Mouse (Mus musculus) adrenal gland, postnatal 10 days (tissue): ENCODE results near the gene Gpr139. TPM values are rescaled to one million over a fixed set of nuclear protein-coding genes. Genes with fewer than 3 reads are reported as not detected.

Experiments used
- DNase-seq: peaks from one replicate; pipeline ENCODE4 v3.0.0; 2021; ENCODE audit warnings: mixed read lengths
- long read RNA-seq, 2 experiments: library from polyadenylated mRNA; stranded (forward); transcript quantifications; one replicate each; pipeline ENCODE4 v2.0.0; 2021
- total RNA-seq, 2 experiments: library from RNA; stranded (reverse); gene quantifications; 2 replicates each; pipeline ENCODE4 v1.2.3; 2021

Gene Gpr139
- total RNA-seq, result not detected
- long read RNA-seq, experiment 1, result 0 reads
- long read RNA-seq, experiment 2, result 0 reads

DNA sequence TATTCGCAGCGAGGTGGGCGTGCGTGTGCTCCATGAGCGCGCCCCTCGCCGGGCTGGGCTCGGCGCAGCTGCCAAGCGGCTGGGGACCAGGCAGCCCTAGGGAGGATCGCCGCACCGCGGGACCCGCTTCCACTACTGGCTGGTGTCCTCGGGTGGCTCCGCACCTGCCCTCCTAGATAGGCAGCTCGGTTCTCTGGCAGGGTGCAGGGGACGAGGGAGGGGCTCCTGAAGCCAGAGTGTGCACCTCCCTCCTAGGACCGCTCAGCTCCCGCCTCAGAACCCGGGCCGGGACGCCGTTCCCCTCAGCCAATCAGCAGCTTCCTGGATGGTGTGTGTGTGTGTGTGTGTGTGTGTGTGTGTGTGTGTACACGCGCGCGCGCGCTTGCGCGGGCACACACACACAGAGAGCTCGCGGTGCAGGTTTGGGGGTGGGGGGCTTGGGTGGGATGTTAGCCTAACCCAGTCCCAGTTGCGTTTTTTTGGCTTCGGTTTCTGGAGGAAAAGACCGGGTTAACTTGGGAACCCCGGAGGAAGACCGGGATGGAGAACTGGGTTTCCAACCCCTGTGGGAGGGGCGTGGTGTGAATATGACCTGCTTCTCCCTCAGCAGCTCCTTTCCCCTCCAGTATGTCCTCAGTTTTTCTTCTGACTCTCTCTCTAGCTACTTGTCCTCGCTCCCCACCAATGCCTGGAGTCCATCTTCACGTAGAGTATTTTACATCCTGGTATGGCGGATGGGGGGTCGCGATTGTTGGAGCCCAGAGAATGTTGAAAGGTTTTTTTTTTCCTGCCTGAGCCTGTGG, at the start of gene Gpr139:
Gene Gpr139, minus strand, starts transcription at position 263 of the 803 bp plus-strand sequence.
- DNase-seq, result peak; percentile 7

DNA sequence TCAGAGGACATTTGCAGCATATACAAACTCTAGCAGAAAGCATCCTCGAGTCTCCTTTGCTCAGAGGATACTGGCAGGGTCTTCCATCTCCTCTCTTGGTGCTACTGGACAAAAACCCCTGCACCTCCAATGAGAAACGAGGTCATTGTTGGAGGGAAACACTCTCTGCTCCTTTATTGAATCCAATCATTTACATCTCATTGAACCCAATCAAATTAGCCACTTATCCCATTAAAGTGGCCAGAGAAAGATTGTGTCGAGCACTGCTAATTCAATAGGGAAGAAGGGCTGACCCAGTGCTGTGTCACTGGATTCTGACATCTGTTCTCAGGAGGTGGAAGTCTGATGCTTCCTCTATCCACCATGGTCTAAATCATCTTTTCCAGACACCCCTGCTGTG, 46.6 kb upstream of the Gpr139 start:
- DNase-seq, result no peak

DNA sequence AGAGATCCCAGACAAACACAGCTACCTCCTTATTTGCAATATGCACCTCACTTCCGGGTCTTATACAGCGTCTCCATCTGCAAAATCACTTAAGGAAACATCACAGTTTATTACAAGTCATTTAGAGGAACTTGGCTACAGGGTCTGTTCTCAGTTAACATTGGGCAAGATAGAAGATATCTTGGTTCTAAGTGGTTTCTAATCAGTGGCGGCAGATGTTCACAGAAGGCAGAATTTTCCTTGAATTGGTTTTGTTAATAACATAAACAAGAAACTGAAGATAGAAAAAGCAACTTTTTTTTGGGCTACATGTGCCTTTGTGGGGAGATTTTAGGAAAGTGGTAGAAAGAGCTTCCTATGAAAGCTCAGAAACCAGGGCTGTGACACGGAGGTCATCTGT, 38.3 kb upstream of the Gpr139 start:
- no peak for DNase-seq

DNA sequence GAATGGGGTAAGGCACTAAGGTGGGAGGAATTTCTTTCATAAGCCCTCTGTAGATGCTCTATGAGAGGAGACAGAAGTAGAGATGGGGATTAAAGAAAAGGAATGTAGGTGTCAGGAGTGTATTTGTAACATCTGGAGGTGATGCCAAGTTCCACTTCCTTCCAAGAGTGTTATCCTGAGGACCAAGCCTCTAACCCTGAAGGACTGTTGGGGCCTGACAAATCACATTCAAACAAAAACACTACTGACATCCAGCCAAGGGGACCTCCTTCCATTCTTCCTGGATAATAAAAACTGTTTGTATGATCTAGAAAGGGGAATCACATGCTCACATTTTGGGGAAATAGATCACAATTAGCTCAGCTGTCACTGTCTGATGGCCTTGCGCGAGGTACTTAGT, 34.7 kb upstream of the Gpr139 start:
- no peak for DNase-seq

DNA sequence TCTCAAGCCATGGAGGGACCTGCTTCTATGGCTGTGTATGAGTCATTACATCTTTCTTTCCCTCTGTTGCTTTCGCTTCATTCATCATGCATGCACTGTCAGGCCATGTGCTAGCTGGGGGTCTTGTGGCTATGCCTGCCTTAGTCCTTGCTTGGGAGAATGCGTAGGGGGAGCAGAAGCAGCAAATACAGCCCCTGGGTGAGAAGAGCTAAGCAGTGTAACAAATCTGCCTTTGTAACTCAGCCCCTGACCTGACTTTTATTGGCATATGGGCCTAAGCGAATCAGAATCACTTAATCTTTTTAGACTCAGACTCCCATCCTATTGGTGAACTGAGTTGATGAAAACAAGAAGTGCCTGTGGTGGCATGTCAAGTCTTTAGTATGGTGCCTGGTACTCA, 22.8 kb upstream of the Gpr139 start:
- no peak for DNase-seq

DNA sequence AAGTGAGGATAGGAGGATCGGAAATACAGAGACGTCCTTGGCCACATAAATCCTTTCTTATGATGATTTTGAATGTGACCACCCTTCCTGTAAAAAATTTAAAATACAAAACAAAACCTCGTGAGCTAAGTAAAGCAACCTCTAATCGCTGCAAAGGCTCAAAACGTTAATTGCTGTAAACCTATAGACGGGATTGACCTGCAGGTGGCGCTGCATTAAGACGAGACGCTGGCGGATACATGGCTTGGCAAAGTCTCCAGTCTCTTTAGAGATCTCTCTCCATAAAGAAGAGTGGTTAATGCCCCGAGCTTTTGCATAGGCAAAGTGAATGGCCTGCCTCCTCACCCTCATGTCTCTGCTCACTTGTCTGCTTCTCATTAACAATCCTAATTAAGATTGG, 2.0 kb upstream of the Gpr139 start:
- DNase-seq, result peak; percentile 56

DNA sequence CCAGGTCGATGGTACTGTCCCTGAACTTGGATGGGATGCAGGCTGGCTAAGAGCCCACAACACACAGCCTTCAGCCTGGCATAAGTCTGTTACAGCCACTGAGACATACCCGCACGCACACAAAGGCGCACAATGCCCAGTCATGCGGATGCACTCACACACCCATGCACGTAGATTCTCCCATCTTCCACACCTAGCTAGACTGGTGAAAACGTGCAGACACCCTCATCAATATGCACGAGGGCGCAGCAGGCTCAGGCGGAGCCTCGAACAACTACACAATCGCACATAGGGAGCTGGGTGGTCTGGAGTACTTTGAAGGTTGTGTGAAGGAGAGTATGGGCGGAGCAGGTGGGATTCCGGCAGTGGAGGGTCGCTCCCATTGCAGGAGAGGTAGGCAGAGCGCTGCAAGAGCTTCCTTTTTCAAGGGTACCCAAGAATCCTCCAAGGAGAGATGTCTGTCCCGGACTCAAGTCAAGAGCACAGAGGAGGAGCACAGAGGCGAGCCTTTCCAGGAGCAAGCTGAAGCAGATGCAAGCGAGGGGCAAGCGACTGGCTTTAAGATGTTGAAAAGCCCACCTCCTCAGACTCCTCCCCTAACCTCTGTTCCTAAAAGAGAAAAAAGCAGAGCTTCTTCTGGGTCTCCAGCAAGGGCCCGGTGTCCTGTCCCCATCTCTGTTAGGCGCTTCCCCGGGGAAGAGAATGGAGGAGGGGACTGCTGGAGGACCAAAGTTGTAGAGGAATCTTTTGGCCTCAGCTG, 958 bp upstream of the Gpr139 start:
- DNase-seq, result no peak

DNA sequence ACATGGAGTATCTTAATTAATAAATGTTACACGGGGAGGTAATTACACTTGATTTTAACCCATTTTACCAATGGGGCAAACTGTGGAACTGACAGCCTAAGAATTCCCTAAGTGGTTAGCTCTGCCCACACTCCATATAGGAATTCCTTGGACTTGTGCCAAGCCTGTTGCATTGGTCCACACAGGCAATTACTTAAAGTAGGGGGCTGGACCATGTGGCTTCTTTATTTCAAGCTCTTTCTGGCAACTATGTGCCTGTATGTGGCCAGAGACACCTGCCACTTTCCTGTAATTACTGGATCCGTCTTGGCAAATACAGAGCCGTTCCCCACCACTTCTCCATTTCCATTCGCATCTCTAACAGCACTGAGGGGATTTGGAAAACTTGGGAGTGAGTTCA, 3.4 kb downstream of the Gpr139 start:
- DNase-seq, result no peak

DNA sequence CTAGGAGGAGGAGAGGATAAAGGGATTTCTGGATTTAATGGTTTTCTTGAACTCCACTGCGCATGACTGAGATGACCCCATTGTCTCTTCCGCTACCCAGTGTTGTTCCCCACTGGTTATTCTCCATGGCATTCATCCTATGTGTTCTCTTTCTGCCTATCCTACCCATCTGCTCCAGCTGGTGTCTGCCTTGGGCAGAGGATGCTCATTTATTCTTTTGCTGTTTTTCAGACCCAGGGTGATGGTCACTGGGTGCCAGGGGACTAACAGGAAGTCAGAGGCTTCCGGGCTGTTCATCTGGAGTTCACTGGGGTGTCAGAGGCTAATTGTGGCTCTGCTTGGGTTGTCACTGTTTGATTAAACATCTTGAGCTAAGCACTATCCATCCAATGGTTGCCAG, 24.4 kb downstream of the Gpr139 start:
- DNase-seq, result no peak

DNA sequence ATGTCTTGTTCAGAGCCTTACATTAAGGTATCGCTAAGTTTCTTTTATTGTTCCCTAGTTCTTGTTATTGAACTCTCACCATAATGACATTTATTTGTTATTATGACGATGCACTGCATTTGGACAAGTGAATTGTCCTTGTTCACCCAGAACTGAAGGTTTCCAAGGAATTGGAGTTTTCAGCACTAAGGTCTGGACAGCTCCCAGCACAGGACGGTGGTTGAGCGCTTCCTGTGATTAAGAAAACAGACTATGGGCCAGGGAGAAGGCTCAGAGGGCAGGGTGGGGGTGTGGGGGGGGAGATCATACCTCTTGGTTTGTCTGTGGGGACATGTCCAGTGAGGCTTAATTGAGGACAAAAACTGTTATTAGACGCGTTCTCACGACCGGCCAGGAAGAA, 72.6 kb downstream of the Gpr139 start:
- DNase-seq, result peak; percentile 73

DNA sequence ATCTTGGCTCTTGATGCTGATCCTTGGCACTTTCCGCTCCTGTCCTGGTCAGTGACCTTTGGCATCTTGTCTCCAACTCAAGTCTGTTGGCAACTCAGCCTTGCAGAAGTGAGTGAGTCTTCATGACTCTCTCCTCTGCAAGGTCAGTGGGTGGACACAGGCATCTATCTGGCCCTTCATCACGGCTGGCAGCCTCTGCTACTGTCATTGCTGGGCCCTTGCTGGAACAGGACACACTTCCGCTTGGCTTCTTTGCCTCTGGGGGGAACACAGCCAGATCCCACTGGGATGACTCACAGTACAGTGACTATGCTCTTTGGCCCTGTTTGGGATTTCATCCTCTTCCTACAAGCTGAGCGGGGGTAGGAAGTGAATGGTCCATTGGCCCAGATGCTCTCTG, 78.5 kb downstream of the Gpr139 start:
- peak; percentile 44 for DNase-seq

DNA sequence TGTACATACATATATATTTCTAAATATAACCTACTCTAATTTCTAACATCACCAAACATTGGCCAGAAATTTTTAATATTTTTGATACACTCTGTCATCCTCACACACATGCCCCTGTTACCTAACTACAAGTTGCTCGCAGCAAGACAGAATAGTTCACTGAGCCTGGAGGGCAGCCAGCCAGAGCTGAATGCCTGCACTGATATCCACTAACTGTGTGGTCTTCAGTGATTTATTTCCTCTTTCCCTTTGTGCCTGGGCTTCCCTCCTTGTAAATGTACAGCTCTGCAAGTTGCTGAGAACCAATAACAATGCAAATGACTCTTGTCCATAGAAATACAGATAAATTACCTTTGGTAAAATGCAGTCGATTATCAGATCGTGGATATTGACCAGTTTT, 87.8 kb downstream of the Gpr139 start:
- no peak for DNase-seq

Other genes with a start within 250 kb of the Gpr139 start
- gene Gprc5b, start 189.4 kb downstream of the Gpr139 start, total RNA-seq, result 10 to 100 TPM; 67.5 to 67.8 TPM